Mouse (Mus musculus) kidney, adult 11 months (tissue): ENCODE measurements around the gene Arvcf.

Experiments used
- DNase-seq: peaks from one replicate; pipeline ENCODE4 v3.0.0; 2022

Arvcf gene

GRCm38 (mm10) chr16:18433341-18433920 lies 85.4 kb downstream of the Arvcf start:
- DNase-seq: no peak

GRCm38 (mm10) chr16:18436128-18436527 lies 88.1 kb downstream of the Arvcf start:
- DNase-seq: no peak

GRCm38 (mm10) chr16:18443385-18443841 lies 95.4 kb downstream of the Arvcf start:
- peak; percentile 82 for DNase-seq

- DNase-seq: no peak
These were observed 99.3 kb downstream of the Arvcf start for GRCm38 (mm10) chr16:18447243-18447642.

- DNase-seq: no peak
These were observed 100.1 kb downstream of the Arvcf start for GRCm38 (mm10) chr16:18448104-18448503.

- no peak for DNase-seq
These were observed 101.0 kb downstream of the Arvcf start for GRCm38 (mm10) chr16:18449005-18449404.

- DNase-seq: no peak
These were observed 103.7 kb downstream of the Arvcf start for GRCm38 (mm10) chr16:18451486-18452181.

GRCm38 (mm10) chr16:18452361-18452862 lies 104.4 kb downstream of the Arvcf start:
- no peak for DNase-seq

- DNase-seq: peak; percentile 24
These were observed 105.9 kb downstream of the Arvcf start for GRCm38 (mm10) chr16:18453846-18454245.

GRCm38 (mm10) chr16:18455407-18455806 lies 107.4 kb downstream of the Arvcf start:
- DNase-seq: no peak
